Mouse (Mus musculus) intestine, postnatal 0 days (tissue): Measurements from ENCODE around the gene CT030661.1. TPM values are rescaled to one million over a fixed set of nuclear protein-coding genes. Genes with fewer than 3 reads are reported as not detected.

ENCODE experiments used
- polyA plus RNA-seq: library from polyadenylated mRNA; unstranded; fragments of >200 nt; fragmentation: Nextera tagmentation; extraction: Ambion mirVana; gene quantifications from 2 replicates; pipeline ENCODE4 v1.2.1, GENCODE M21; 2015

CT030661.1 gene
- polyA plus RNA-seq, 1 experiment from 2014 or later: 11.3 TPM

Other genes with a start within 250 kb of the CT030661.1 start
- gene Zfp947, start 148.6 kb downstream of the CT030661.1 start, polyA plus RNA-seq: 2.3 and 2.6 TPM in 2 replicates
- gene Zfp994, start 89.2 kb downstream of the CT030661.1 start, polyA plus RNA-seq: 3.6 TPM in 2 replicates
- gene Zfp944, start 46.6 kb upstream of the CT030661.1 start, polyA plus RNA-seq: 9.6 TPM in 2 replicates
- 5.7 and 7.6 TPM in 2 replicates for gene Zfp758, start 46.6 kb upstream of the CT030661.1 start, polyA plus RNA-seq
- 11.2 and 11.4 TPM in 2 replicates for gene Zfp946, start 109.4 kb upstream of the CT030661.1 start, polyA plus RNA-seq